ENCODE assay signal across 23 mouse cellular contexts in the genomic region with DNA sequence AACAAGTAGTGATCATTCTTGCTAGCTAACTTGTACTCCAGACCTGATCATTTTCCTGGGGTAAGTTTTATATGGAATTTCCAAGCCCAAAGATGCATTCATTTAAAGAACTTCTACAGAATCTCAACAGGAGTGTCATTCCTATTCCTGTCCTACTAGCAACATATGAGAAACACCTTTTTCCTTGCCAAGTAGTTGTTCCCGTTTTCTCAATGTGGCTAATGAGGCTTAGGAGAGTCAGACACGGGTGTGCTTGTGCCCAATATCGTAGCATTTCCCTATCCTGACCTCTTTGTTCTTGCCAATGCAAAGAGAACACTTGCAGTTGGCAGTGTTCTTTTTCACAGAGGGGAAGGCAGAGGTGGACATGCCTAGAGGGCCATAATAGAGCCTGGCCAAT.
DNase-seq lines count a peak whose midpoint lies in the region; ATAC-seq and TF ChIP-seq lines count a peak whose summit lies in the region.
"Had no signal": no experiment of that assay in that cellular context is flagged by ENCODE, and none has a peak within 500 bp of the region (broad histone marks: within the 10 kb centered on the region; RNA-seq: fewer than 3 reads in every experiment).

No protein-coding gene starts in this region.

- no peak overlapping the region for H3K4me2 ChIP-seq in forebrain, embryonic 13.5 days
- no peak overlapping the region for H3K4me2 ChIP-seq in forebrain, embryonic 12.5 days
- H3K4me2 ChIP-seq in midbrain, embryonic 15.5 days, result no peak overlapping the region
- no peak overlapping the region for H3K4me2 ChIP-seq in midbrain, postnatal 0 days (ENCODE audit: low read depth, low read length, poor library complexity, severe bottlenecking)
- H3K4me2 ChIP-seq: embryonic facial prominence, embryonic 12.5 days; forebrain, embryonic 15.5 days had no signal

- TF ChIP-seq CTCF in gastrocnemius, adult 2 months (IDR thresholded peaks at IDR 0.05), result no peak
- no peak for TF ChIP-seq CTCF in midbrain, postnatal 0 days (IDR thresholded peaks at IDR 0.05)

- H3K27me3 ChIP-seq in forebrain, embryonic 13.5 days, result no peaks in the 10 kb centered on the region
- H3K27me3 ChIP-seq in forebrain, embryonic 12.5 days, result no peaks in the 10 kb centered on the region
- H3K27me3 ChIP-seq in midbrain, embryonic 15.5 days (replicated peaks), result no peaks in the 10 kb centered on the region
- H3K27me3 ChIP-seq in midbrain, postnatal 0 days (ENCODE audit: insufficient read depth, low read length), result no peaks in the 10 kb centered on the region
- H3K27me3 ChIP-seq: embryonic facial prominence, embryonic 12.5 days; forebrain, embryonic 15.5 days had no signal

- H3K9me3 ChIP-seq in forebrain, embryonic 13.5 days (replicated peaks), result no peaks in the 10 kb centered on the region
- H3K9me3 ChIP-seq in forebrain, embryonic 12.5 days, result no peaks in the 10 kb centered on the region
- no peaks in the 10 kb centered on the region for H3K9me3 ChIP-seq in midbrain, embryonic 15.5 days
- no peaks in the 10 kb centered on the region for H3K9me3 ChIP-seq in midbrain, postnatal 0 days (ENCODE audit: low read length)
- H3K9me3 ChIP-seq: embryonic facial prominence, embryonic 10.5 days; embryonic facial prominence, embryonic 12.5 days; forebrain, embryonic 15.5 days; G1E had no signal

- DNase-seq in gastrocnemius, adult 2 months, result no peak
- no peak for DNase-seq in gastrocnemius, postnatal 10 days
- DNase-seq in midbrain, postnatal 0 days (ENCODE audit: low spot score), result no peak
- peak; percentile 53 for DNase-seq in brain, adult 2 months (ENCODE audit: low read depth, low spot score)
- DNase-seq: adrenal gland, adult 8-10 months; adrenal gland, postnatal 25 days; B cell, adult 2 months; cerebellum, adult 11-12 months; cerebellum, adult 2 months; cerebellum, adult 9-10 months; cerebellum, postnatal 10 days; cerebellum, postnatal 25 days; forebrain, postnatal 0 days had no signal

- peaks cover 18% of the 10 kb centered on the region for H3K4me1 ChIP-seq in forebrain, embryonic 13.5 days
- peaks cover 20% of the 10 kb centered on the region for H3K4me1 ChIP-seq in forebrain, embryonic 12.5 days
- H3K4me1 ChIP-seq in midbrain, embryonic 15.5 days, result peaks cover 22% of the 10 kb centered on the region
- peaks cover 5% of the 10 kb centered on the region for H3K4me1 ChIP-seq in midbrain, postnatal 0 days (ENCODE audit: insufficient read depth, low read length)

- no peak overlapping the region for H3K4me3 ChIP-seq in forebrain, embryonic 13.5 days
- H3K4me3 ChIP-seq in forebrain, embryonic 12.5 days (replicated peaks), result no peak overlapping the region
- H3K4me3 ChIP-seq in gastrocnemius, adult 2 months, result no peak overlapping the region
- no peak overlapping the region for H3K4me3 ChIP-seq in midbrain, embryonic 15.5 days
- H3K4me3 ChIP-seq in midbrain, postnatal 0 days (ENCODE audit: low read depth, low read length), result no peak overlapping the region
- H3K4me3 ChIP-seq: embryonic facial prominence, embryonic 10.5 days; embryonic facial prominence, embryonic 12.5 days; forebrain, embryonic 15.5 days had no signal

- WGBS in forebrain, embryonic 13.5 days, result 77% methylated on average over 3 of the region's 3 CpGs
- 88% methylated on average over 3 of the region's 3 CpGs for WGBS in forebrain, embryonic 12.5 days
- 90% methylated on average over 3 of the region's 3 CpGs for WGBS in midbrain, embryonic 15.5 days
- WGBS in midbrain, postnatal 0 days, result 84% methylated on average over 3 of the region's 3 CpGs

- H3K9ac ChIP-seq in forebrain, embryonic 13.5 days, result no peak overlapping the region
- no peak overlapping the region for H3K9ac ChIP-seq in forebrain, embryonic 12.5 days
- no peak overlapping the region for H3K9ac ChIP-seq in midbrain, embryonic 15.5 days
- H3K9ac ChIP-seq in midbrain, postnatal 0 days (replicated peaks; ENCODE audit: low read length, poor library complexity, severe bottlenecking), result no peak overlapping the region
- H3K9ac ChIP-seq: embryonic facial prominence, embryonic 12.5 days; forebrain, embryonic 15.5 days; forebrain, postnatal 0 days had no signal

- no peaks in the 10 kb centered on the region for H3K36me3 ChIP-seq in forebrain, embryonic 13.5 days (ENCODE audit: poor library complexity, severe bottlenecking)
- no peaks in the 10 kb centered on the region; the same call in 1 of the 2 replicates for H3K36me3 ChIP-seq in forebrain, embryonic 12.5 days (replicated peaks)
- H3K36me3 ChIP-seq in midbrain, embryonic 15.5 days (replicated peaks), result no peaks in the 10 kb centered on the region
- no peaks in the 10 kb centered on the region for H3K36me3 ChIP-seq in midbrain, postnatal 0 days (ENCODE audit: insufficient read depth, low read length)
- H3K36me3 ChIP-seq: embryonic facial prominence, embryonic 12.5 days; forebrain, embryonic 15.5 days; G1E had no signal

- H3K27ac ChIP-seq in forebrain, embryonic 13.5 days, result no peak overlapping the region
- no peak overlapping the region for H3K27ac ChIP-seq in forebrain, embryonic 12.5 days
- peak overlapping the region; percentile 76; the same call in 1 of the 2 replicates for H3K27ac ChIP-seq in gastrocnemius, adult 2 months
- H3K27ac ChIP-seq in midbrain, embryonic 15.5 days, result peak overlapping the region; percentile 69
- H3K27ac ChIP-seq in midbrain, postnatal 0 days (ENCODE audit: low read depth, low read length), result no peak overlapping the region
- H3K27ac ChIP-seq: embryonic facial prominence, embryonic 10.5 days; embryonic facial prominence, embryonic 12.5 days; forebrain, embryonic 15.5 days had no signal

- ATAC-seq in forebrain, embryonic 13.5 days, result 0 out of 2 replicates have a peak, but pooled peaks have one; percentile 6
- no peak for ATAC-seq in forebrain, embryonic 12.5 days (ENCODE audit: low FRiP score)
- ATAC-seq in midbrain, embryonic 15.5 days (replicated peaks), result no peak
- ATAC-seq in midbrain, postnatal 0 days (ENCODE audit: low FRiP score), result no peak
- ATAC-seq: activated CD4-positive, CD25-positive, alpha-beta regulatory T cell, adult 4 months; CD4-positive, CD25-positive, alpha-beta regulatory T cell, adult 4 months; forebrain, embryonic 15.5 days; forebrain, postnatal 0 days; Patski had no signal

- intact Hi-C loops in gastrocnemius, adult 2 months (cut with DNase I), result no loop called here

Comparison
In these comparisons a context has a peak if more than half of its experiments do, and no peak if none do; other contexts are left out.
1. H3K27ac ChIP-seq: peak in gastrocnemius, adult 2 months (single experiment) and midbrain, embryonic 15.5 days (single experiment); none in forebrain, embryonic 13.5 days (single experiment), forebrain, embryonic 12.5 days (single experiment) and midbrain, postnatal 0 days (single experiment).